Mouse (Mus musculus) macrophage (primary cell): Measurements from ENCODE around the gene Adra2a. TPM values are rescaled to one million over a fixed set of nuclear protein-coding genes. Genes with fewer than 3 reads are reported as not detected.

Experiments used
- polyA plus RNA-seq: library from polyadenylated mRNA; stranded (reverse); fragments of 250-400 nt; gene quantifications from 3 replicates; pipeline ENCODE4 v1.2.4, GENCODE M21; 2018; ENCODE audit warnings: inconsistent platforms

Adra2a gene
- polyA plus RNA-seq, 1 experiment from 2014 or later = not detected

Other genes with a start within 250 kb of the Adra2a start
- gene Pdcd4, start 151.9 kb upstream of the Adra2a start, polyA plus RNA-seq = 3.8 to 15.6 TPM (median 13.3 TPM) in 3 replicates
- 23.0 to 34.4 TPM (median 31.5 TPM) in 3 replicates for gene Shoc2, start 99.8 kb upstream of the Adra2a start, polyA plus RNA-seq
- gene Bbip1, start 99.5 kb upstream of the Adra2a start, polyA plus RNA-seq = 49.1 to 71.9 TPM (median 71.7 TPM) in 3 replicates